Mouse (Mus musculus) kidney, embryonic 16.5 days (tissue): ENCODE measurements at regions not wholly inside any gene's neighbourhood (a gene's known extent, or its start where the extent isn't known, plus 50 kb on each side); places are given as distances from the start of the nearest gene placed in this dataset.

Source experiments
- ATAC-seq: fragments of 200-750 bp; cut with Nextera tagmentation; 2 replicates; pipeline ENCODE4 v1.8.0; 2017; ENCODE audit warnings: moderate TSS enrichment; ENCODE audit not compliant: low FRiP score, low TSS enrichment
- H3K27ac ChIP-seq: fragments of 300-500 bp; sonication (generic); 2 replicates; pipeline ENCODE4 v1.5.1; 2014; ENCODE audit warnings: low read length
- H3K27me3 ChIP-seq: fragments of 300-500 bp; sonication (generic); 2 replicates; pipeline ENCODE4 v1.6.1; 2014; ENCODE audit warnings: low read length, control low read depth, mixed read lengths; ENCODE audit not compliant: insufficient read depth
- H3K36me3 ChIP-seq: fragments of 300-500 bp; sonication (generic); 2 replicates; pipeline ENCODE4 v1.6.1; 2014; ENCODE audit warnings: low read length, control low read depth, mixed read lengths; ENCODE audit not compliant: insufficient read depth
- H3K4me1 ChIP-seq: fragments of 300-500 bp; sonication (generic); 2 replicates; pipeline ENCODE4 v1.6.1; 2014; ENCODE audit warnings: low read length, control low read depth, mixed read lengths; ENCODE audit not compliant: insufficient read depth
- H3K4me2 ChIP-seq: fragments of 300-500 bp; sonication (generic); replicated peaks from 2 replicates; pipeline ENCODE4 v1.6.1; 2014; ENCODE audit warnings: low read depth, low read length
- H3K4me3 ChIP-seq: fragments of 300-500 bp; sonication (generic); 2 replicates; pipeline ENCODE4 v1.5.1; 2014; ENCODE audit warnings: mild to moderate bottlenecking, low read length
- H3K9ac ChIP-seq: fragments of 300-500 bp; sonication (generic); replicated peaks from 2 replicates; pipeline ENCODE4 v1.6.1; 2014; ENCODE audit warnings: low read length
- H3K9me3 ChIP-seq: fragments of 300-500 bp; sonication (generic); 2 replicates; pipeline ENCODE4 v1.6.1; 2016; ENCODE audit warnings: low read length, control low read depth
- WGBS: fragments of 180-500 bp; shearing (Covaris S2); extraction: QIAGEN DNeasy Blood & Tissue Kit; methylation state at CpG from one replicate; pipeline ENCODE4 v1.1.7; 2014; 5-methylcytosine and 5-hydroxymethylcytosine counted together

GRCm38 (mm10) chr4:56627206-56627605 lies 112.7 kb upstream of the Gm26657 start:
- Histone ChIP-seq H3K27me3 (no peaks in the 10 kb centered on the region), H3K4me3 (no peak overlapping the region), H3K4me1 (no peaks in the 10 kb centered on the region), H3K4me2 (no peak overlapping the region), H3K36me3 (no peaks in the 10 kb centered on the region), H3K27ac (no peak overlapping the region), H3K9me3 (no peaks in the 10 kb centered on the region), H3K9ac (no peak overlapping the region)
- no peak for ATAC-seq
- WGBS = 77% methylated on average over 7 of the region's 7 CpGs

- Histone ChIP-seq H3K36me3 (no peaks in the 10 kb centered on the region), H3K27ac (no peak overlapping the region), H3K4me2 (no peak overlapping the region), H3K27me3 (no peaks in the 10 kb centered on the region), H3K9ac (no peak overlapping the region), H3K9me3 (no peaks in the 10 kb centered on the region), H3K4me1 (no peaks in the 10 kb centered on the region), H3K4me3 (no peak overlapping the region)
- ATAC-seq = no peak
- WGBS = 80% methylated on average over 4 of the region's 4 CpGs
These were observed 118.1 kb upstream of the Gm26657 start for GRCm38 (mm10) chr4:56621782-56622181.

GRCm38 (mm10) chr4:56621356-56621755 lies 118.5 kb upstream of the Gm26657 start:
- no peaks in the 10 kb centered on the region for H3K36me3 ChIP-seq
- WGBS = 92% methylated on average over 1 of the region's 1 CpGs
- H3K4me3 ChIP-seq = no peak overlapping the region
- no peak overlapping the region for H3K4me2 ChIP-seq
- H3K9me3 ChIP-seq = no peaks in the 10 kb centered on the region
- H3K27ac ChIP-seq = no peak overlapping the region
- ATAC-seq = no peak
- no peaks in the 10 kb centered on the region for H3K4me1 ChIP-seq
- H3K9ac ChIP-seq = no peak overlapping the region
- no peaks in the 10 kb centered on the region for H3K27me3 ChIP-seq

- Histone ChIP-seq H3K4me2 (no peak overlapping the region), H3K4me1 (no peaks in the 10 kb centered on the region), H3K36me3 (no peaks in the 10 kb centered on the region), H3K4me3 (no peak overlapping the region), H3K27me3 (no peaks in the 10 kb centered on the region), H3K27ac (no peak overlapping the region), H3K9me3 (no peaks in the 10 kb centered on the region), H3K9ac (no peak overlapping the region)
- no peak for ATAC-seq
- WGBS = 79% methylated on average over 7 of the region's 7 CpGs
These were observed 119.2 kb upstream of the Gm26657 start for GRCm38 (mm10) chr4:56620628-56621027.

- no peaks in the 10 kb centered on the region for H3K27me3 ChIP-seq
- H3K4me2 ChIP-seq = no peak overlapping the region
- ATAC-seq = no peak
- H3K9me3 ChIP-seq = no peaks in the 10 kb centered on the region
- no peak overlapping the region for H3K4me3 ChIP-seq
- H3K9ac ChIP-seq = no peak overlapping the region
- no peak overlapping the region for H3K27ac ChIP-seq
- no peaks in the 10 kb centered on the region for H3K36me3 ChIP-seq
- no peaks in the 10 kb centered on the region for H3K4me1 ChIP-seq
These were observed 120.1 kb upstream of the Gm26657 start for GRCm38 (mm10) chr4:56619803-56620202.

GRCm38 (mm10) chr4:56619054-56619453 lies 120.8 kb upstream of the Gm26657 start:
- ATAC-seq = no peak
- H3K9ac ChIP-seq = no peak overlapping the region
- no peak overlapping the region for H3K4me3 ChIP-seq
- no peaks in the 10 kb centered on the region for H3K36me3 ChIP-seq
- no peak overlapping the region for H3K4me2 ChIP-seq
- 64% methylated on average over 3 of the region's 3 CpGs for WGBS
- H3K4me1 ChIP-seq = no peaks in the 10 kb centered on the region
- no peaks in the 10 kb centered on the region for H3K9me3 ChIP-seq
- no peak overlapping the region for H3K27ac ChIP-seq
- no peaks in the 10 kb centered on the region for H3K27me3 ChIP-seq

- WGBS = 94% methylated on average over 5 of the region's 5 CpGs
- ATAC-seq = no peak
- H3K4me2 ChIP-seq = no peak overlapping the region
- H3K4me1 ChIP-seq = no peaks in the 10 kb centered on the region
- no peaks in the 10 kb centered on the region for H3K27me3 ChIP-seq
- no peak overlapping the region for H3K9ac ChIP-seq
- no peak overlapping the region for H3K27ac ChIP-seq
- no peak overlapping the region for H3K4me3 ChIP-seq
- no peaks in the 10 kb centered on the region for H3K9me3 ChIP-seq
- H3K36me3 ChIP-seq = no peaks in the 10 kb centered on the region
These were observed 121.4 kb upstream of the Gm26657 start for GRCm38 (mm10) chr4:56618433-56618832.

GRCm38 (mm10) chr4:56617661-56618360 lies 122.1 kb upstream of the Gm26657 start:
- H3K9ac ChIP-seq = no peak overlapping the region
- no peak overlapping the region for H3K4me3 ChIP-seq
- H3K4me1 ChIP-seq = no peaks in the 10 kb centered on the region
- ATAC-seq = no peak
- H3K4me2 ChIP-seq = no peak overlapping the region
- H3K36me3 ChIP-seq = no peaks in the 10 kb centered on the region
- no peak overlapping the region for H3K27ac ChIP-seq
- H3K27me3 ChIP-seq = no peaks in the 10 kb centered on the region
- 83% methylated on average over 10 of the region's 10 CpGs for WGBS
- H3K9me3 ChIP-seq = no peaks in the 10 kb centered on the region

- Histone ChIP-seq H3K4me1 (no peaks in the 10 kb centered on the region), H3K9me3 (no peaks in the 10 kb centered on the region), H3K27me3 (no peaks in the 10 kb centered on the region), H3K9ac (no peak overlapping the region), H3K4me2 (no peak overlapping the region), H3K4me3 (no peak overlapping the region), H3K36me3 (no peaks in the 10 kb centered on the region), H3K27ac (no peak overlapping the region)
- 66% methylated on average over 4 of the region's 4 CpGs for WGBS
- ATAC-seq = no peak
These were observed 127.5 kb upstream of the Gm26657 start for GRCm38 (mm10) chr4:56612325-56612724.

DNA sequence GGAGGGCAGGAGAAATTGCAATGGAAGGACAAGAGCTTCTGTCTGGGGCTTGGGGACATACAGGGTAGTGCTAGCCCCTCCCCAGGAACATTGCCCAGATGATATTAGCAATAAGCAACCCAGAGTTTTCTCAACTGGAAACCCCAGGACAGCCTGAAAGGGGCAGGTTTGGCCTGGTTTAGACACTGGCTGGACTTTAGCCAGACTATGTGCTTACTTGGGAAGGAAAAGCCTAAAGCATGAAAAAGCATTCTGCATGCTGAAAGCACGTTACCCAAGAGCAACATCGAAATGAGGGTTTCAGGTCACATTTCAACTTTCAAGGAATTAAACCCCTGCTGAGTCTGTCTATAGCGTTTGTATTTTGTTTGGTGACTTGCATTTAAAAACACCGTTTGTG lies 128.1 kb upstream of the Gm26657 start:
- Histone ChIP-seq H3K4me1 (no peaks in the 10 kb centered on the region), H3K27ac (no peak overlapping the region), H3K36me3 (no peaks in the 10 kb centered on the region), H3K27me3 (no peaks in the 10 kb centered on the region), H3K4me3 (no peak overlapping the region), H3K9me3 (no peaks in the 10 kb centered on the region), H3K4me2 (no peak overlapping the region), H3K9ac (no peak overlapping the region)
- no peak for ATAC-seq
- WGBS = 44% methylated on average over 4 of the region's 4 CpGs
